Mouse (Mus musculus): ENCODE measurements around the gene Serpinb2. TPM values are rescaled to one million over a fixed set of nuclear protein-coding genes. Genes with fewer than 3 reads are reported as not detected.

Serpinb2 gene
- polyA plus RNA-seq, 1 experiment from 2014 or later = 0.18 TPM

DNA sequence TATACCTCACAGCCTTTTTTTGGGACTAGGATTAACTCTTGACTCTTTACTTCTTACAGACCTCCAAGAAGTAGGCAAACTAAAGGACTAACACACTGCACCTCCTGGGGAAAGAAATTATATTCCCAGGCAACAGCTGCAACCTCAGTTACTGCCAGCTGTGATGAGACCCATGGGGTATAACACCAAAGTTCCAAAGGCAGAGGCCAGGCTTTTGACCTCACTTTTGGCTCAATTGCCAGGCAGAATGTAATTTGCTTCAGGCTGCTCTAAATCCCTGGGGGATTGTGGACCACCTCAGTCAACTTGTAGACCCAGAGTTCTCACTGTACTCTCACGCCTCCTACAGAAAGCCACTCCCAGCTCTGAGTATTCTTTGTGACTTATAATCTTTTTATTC is 26.2 kb downstream of the Serpinb2 start:
- Histone ChIP-seq H3K9me3 (replicated peaks; ENCODE audit: control insufficient read depth, low read length) (no peaks in the 10 kb centered on the region), H3K27ac (replicated peaks; ENCODE audit: low read depth, low read length) (no peak overlapping the region), H3K36me3 (replicated peaks; ENCODE audit: control insufficient read depth, insufficient read depth, low read depth, low read length) (no peaks in the 10 kb centered on the region), H3K9ac (replicated peaks; ENCODE audit: low read length) (no peak overlapping the region), H3K4me3 (ENCODE audit: low read depth, low read length) (no peak overlapping the region), H3K27me3 (ENCODE audit: control insufficient read depth, insufficient read depth, low read length) (no peaks in the 10 kb centered on the region), H3K4me2 (ENCODE audit: low read depth, low read length) (no peak overlapping the region), H3K4me1 (ENCODE audit: control insufficient read depth, insufficient read depth, low read length) (no peaks in the 10 kb centered on the region)
- DNase-seq (ENCODE audit: low spot score) = no peak
- 54% methylated on average over 1 of the region's 1 CpGs for WGBS
- ATAC-seq (replicated peaks; ENCODE audit: insufficient number of reproducible peaks, low FRiP score, low TSS enrichment, low read depth) = no peak

DNA sequence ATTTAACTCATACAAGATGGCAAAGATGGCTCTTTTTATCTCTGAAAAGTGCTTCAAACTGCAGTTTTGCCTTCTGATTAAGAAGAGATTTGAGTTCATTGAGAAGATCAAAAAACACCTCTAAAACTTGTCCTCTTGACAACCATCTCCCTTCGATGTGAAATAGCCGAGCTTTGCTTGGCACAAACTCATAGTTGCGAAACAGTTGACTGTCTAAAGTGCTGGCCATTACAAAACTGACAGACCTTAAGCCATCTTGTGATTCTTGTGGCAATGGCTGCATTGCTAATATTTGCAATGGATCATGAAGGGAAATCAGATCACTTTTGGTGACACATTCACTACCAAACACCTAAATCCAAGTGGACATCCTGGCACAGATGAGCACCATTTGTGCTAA is 48.3 kb downstream of the Serpinb2 start:
- no peaks in the 10 kb centered on the region for H3K4me1 ChIP-seq (ENCODE audit: control insufficient read depth, insufficient read depth, low read length)
- no peaks in the 10 kb centered on the region for H3K27me3 ChIP-seq (ENCODE audit: control insufficient read depth, insufficient read depth, low read length)
- no peak for ATAC-seq (replicated peaks; ENCODE audit: insufficient number of reproducible peaks, low FRiP score, low TSS enrichment, low read depth)
- no peak overlapping the region for H3K4me3 ChIP-seq (ENCODE audit: low read depth, low read length)
- no peak overlapping the region for H3K9ac ChIP-seq (replicated peaks; ENCODE audit: low read length)
- WGBS = 90% methylated on average over 3 of the region's 3 CpGs
- H3K36me3 ChIP-seq (replicated peaks; ENCODE audit: control insufficient read depth, insufficient read depth, low read depth, low read length) = no peaks in the 10 kb centered on the region
- H3K27ac ChIP-seq (replicated peaks; ENCODE audit: low read depth, low read length) = no peak overlapping the region
- no peak for DNase-seq (ENCODE audit: low spot score)
- no peaks in the 10 kb centered on the region for H3K9me3 ChIP-seq (replicated peaks; ENCODE audit: control insufficient read depth, low read length)
- H3K4me2 ChIP-seq (ENCODE audit: low read depth, low read length) = no peak overlapping the region

DNA sequence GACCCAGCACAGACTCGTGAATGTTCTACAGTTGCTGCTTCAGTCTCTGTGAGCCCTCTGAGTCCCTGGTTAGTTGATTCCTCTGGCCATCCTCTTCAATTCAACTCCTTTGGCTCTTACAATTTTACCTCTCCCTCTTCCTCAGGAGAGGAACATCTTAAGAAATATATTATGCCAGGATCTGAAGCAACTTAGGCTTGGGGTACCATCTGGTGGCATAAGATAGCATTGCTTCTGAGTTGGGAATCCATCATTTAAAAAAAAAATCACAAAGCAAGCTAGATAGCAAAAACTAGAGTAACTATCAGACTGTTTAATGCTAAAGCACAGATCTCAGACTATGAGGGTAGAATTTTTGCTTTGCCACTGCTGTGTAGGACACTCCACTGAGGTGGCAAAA is 50.9 kb downstream of the Serpinb2 start:
- no peak overlapping the region for H3K9ac ChIP-seq (replicated peaks; ENCODE audit: low read length)
- no peak overlapping the region for H3K4me2 ChIP-seq (ENCODE audit: low read depth, low read length)
- H3K4me1 ChIP-seq (ENCODE audit: control insufficient read depth, insufficient read depth, low read length) = no peaks in the 10 kb centered on the region
- no peaks in the 10 kb centered on the region for H3K36me3 ChIP-seq (replicated peaks; ENCODE audit: control insufficient read depth, insufficient read depth, low read depth, low read length)
- no peaks in the 10 kb centered on the region for H3K27me3 ChIP-seq (ENCODE audit: control insufficient read depth, insufficient read depth, low read length)
- DNase-seq (ENCODE audit: low spot score) = no peak
- ATAC-seq (replicated peaks; ENCODE audit: insufficient number of reproducible peaks, low FRiP score, low TSS enrichment, low read depth) = no peak
- 83% methylated on average over 1 of the region's 1 CpGs for WGBS
- H3K9me3 ChIP-seq (replicated peaks; ENCODE audit: control insufficient read depth, low read length) = no peaks in the 10 kb centered on the region
- no peak overlapping the region for H3K4me3 ChIP-seq (ENCODE audit: low read depth, low read length)
- H3K27ac ChIP-seq (replicated peaks; ENCODE audit: low read depth, low read length) = no peak overlapping the region

DNA sequence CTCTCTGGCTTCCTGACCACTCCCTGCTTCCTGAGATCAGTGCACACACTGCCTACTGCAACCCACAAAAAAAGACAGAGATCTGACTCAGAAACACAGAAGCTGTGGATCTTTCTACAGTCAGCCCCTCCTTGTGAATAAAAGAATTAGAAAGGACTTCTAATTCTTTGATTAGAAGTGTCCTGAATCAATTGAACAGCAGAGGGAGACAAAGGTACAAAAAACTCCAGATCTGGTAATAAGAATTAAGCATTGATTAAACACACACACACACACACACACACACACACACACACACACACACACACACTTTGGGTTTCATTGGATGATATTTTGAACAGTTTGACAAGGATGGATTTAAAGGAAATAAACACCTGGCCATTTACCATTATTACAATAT is 54.4 kb downstream of the Serpinb2 start:
- Histone ChIP-seq H3K36me3 (replicated peaks; ENCODE audit: control insufficient read depth, insufficient read depth, low read depth, low read length) (no peaks in the 10 kb centered on the region), H3K9me3 (replicated peaks; ENCODE audit: control insufficient read depth, low read length) (no peaks in the 10 kb centered on the region), H3K4me1 (ENCODE audit: control insufficient read depth, insufficient read depth, low read length) (no peaks in the 10 kb centered on the region), H3K9ac (replicated peaks; ENCODE audit: low read length) (no peak overlapping the region), H3K27me3 (ENCODE audit: control insufficient read depth, insufficient read depth, low read length) (no peaks in the 10 kb centered on the region), H3K4me2 (ENCODE audit: low read depth, low read length) (no peak overlapping the region), H3K27ac (replicated peaks; ENCODE audit: low read depth, low read length) (no peak overlapping the region), H3K4me3 (ENCODE audit: low read depth, low read length) (no peak overlapping the region)
- DNase-seq (ENCODE audit: low spot score) = no peak
- ATAC-seq (replicated peaks; ENCODE audit: insufficient number of reproducible peaks, low FRiP score, low TSS enrichment, low read depth) = no peak

DNA sequence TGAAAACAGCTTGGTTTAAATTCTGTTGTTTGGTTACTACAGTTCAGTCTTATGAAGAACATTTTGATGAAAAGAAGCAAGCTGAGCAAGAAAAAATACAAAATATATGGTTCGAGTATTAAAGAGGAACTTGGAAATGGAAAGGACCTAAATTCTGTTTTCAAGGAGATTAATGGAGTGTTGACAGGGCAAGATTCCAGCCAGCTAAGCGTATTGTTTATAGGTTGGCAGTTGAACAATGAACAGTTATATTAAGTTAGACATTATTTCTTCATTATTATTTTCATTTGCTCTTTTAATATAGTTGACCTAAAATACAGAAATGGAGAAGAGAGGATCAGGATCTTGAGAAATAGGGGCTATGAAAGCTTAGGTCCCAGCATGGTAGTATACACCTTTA is 64.9 kb downstream of the Serpinb2 start:
- no peak overlapping the region for H3K9ac ChIP-seq (replicated peaks; ENCODE audit: low read length)
- no peaks in the 10 kb centered on the region for H3K36me3 ChIP-seq (replicated peaks; ENCODE audit: control insufficient read depth, insufficient read depth, low read depth, low read length)
- no peak for DNase-seq (ENCODE audit: low spot score)
- WGBS = 88% methylated on average over 2 of the region's 2 CpGs
- H3K4me2 ChIP-seq (ENCODE audit: low read depth, low read length) = no peak overlapping the region
- no peak overlapping the region for H3K27ac ChIP-seq (replicated peaks; ENCODE audit: low read depth, low read length)
- H3K4me3 ChIP-seq (ENCODE audit: low read depth, low read length) = no peak overlapping the region
- no peaks in the 10 kb centered on the region for H3K4me1 ChIP-seq (ENCODE audit: control insufficient read depth, insufficient read depth, low read length)
- H3K27me3 ChIP-seq (ENCODE audit: control insufficient read depth, insufficient read depth, low read length) = no peaks in the 10 kb centered on the region
- H3K9me3 ChIP-seq (replicated peaks; ENCODE audit: control insufficient read depth, low read length) = no peaks in the 10 kb centered on the region
- ATAC-seq (replicated peaks; ENCODE audit: insufficient number of reproducible peaks, low FRiP score, low TSS enrichment, low read depth) = no peak

DNA sequence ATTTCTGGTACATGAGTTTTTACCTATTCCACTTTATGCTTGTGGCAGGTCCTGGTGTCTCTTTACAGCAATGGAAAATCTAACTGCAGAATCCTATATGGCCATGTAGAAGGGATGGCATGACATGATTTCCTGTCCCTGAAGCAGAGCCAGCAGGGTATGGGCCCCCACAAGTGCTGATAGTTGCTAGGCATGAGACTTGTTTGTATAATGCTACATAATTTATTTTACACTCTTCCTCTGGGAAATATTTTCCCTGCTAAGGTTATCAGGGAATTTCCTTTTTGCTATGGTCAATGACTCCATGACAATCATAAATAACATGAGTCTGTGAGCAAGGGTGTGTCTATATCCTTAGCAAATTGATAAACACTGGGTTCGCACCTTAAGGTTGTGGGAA is 66.3 kb downstream of the Serpinb2 start:
- WGBS = 100% methylated on average over 1 of the region's 1 CpGs
- no peak overlapping the region for H3K4me2 ChIP-seq (ENCODE audit: low read depth, low read length)
- no peak overlapping the region for H3K9ac ChIP-seq (replicated peaks; ENCODE audit: low read length)
- no peak overlapping the region for H3K27ac ChIP-seq (replicated peaks; ENCODE audit: low read depth, low read length)
- H3K36me3 ChIP-seq (replicated peaks; ENCODE audit: control insufficient read depth, insufficient read depth, low read depth, low read length) = no peaks in the 10 kb centered on the region
- ATAC-seq (replicated peaks; ENCODE audit: insufficient number of reproducible peaks, low FRiP score, low TSS enrichment, low read depth) = no peak
- no peak overlapping the region for H3K4me3 ChIP-seq (ENCODE audit: low read depth, low read length)
- no peaks in the 10 kb centered on the region for H3K27me3 ChIP-seq (ENCODE audit: control insufficient read depth, insufficient read depth, low read length)
- no peaks in the 10 kb centered on the region for H3K4me1 ChIP-seq (ENCODE audit: control insufficient read depth, insufficient read depth, low read length)
- DNase-seq (ENCODE audit: low spot score) = no peak
- H3K9me3 ChIP-seq (replicated peaks; ENCODE audit: control insufficient read depth, low read length) = no peaks in the 10 kb centered on the region

DNA sequence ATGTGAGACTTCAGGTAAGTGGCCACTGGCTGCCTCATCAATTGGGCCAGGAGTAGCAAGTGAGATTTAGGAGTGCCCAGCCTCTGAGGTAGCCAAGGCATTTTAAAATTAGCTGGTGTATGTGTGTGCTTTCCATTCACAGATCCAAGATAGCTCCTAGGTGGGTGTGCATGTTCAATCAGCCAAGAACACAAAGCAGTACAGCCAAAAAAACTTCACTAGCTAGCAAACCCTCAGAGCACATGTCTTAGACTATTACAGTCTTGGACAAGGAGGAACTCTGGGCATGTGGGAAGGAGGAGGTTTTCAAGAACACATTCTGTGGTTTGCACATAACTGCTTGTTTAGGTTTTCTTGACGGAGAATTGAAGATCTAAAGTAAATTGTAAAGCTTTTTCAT is 70.0 kb downstream of the Serpinb2 start:
- WGBS = 73% methylated on average over 1 of the region's 1 CpGs
- ATAC-seq (replicated peaks; ENCODE audit: insufficient number of reproducible peaks, low FRiP score, low TSS enrichment, low read depth) (no peak), DNase-seq (ENCODE audit: low spot score) (no peak)
- Histone ChIP-seq H3K4me2 (ENCODE audit: low read depth, low read length) (no peak overlapping the region), H3K4me3 (ENCODE audit: low read depth, low read length) (no peak overlapping the region), H3K9ac (replicated peaks; ENCODE audit: low read length) (no peak overlapping the region), H3K4me1 (ENCODE audit: control insufficient read depth, insufficient read depth, low read length) (no peaks in the 10 kb centered on the region), H3K27ac (replicated peaks; ENCODE audit: low read depth, low read length) (no peak overlapping the region), H3K27me3 (ENCODE audit: control insufficient read depth, insufficient read depth, low read length) (no peaks in the 10 kb centered on the region), H3K36me3 (replicated peaks; ENCODE audit: control insufficient read depth, insufficient read depth, low read depth, low read length) (no peaks in the 10 kb centered on the region), H3K9me3 (replicated peaks; ENCODE audit: control insufficient read depth, low read length) (no peaks in the 10 kb centered on the region)

DNA sequence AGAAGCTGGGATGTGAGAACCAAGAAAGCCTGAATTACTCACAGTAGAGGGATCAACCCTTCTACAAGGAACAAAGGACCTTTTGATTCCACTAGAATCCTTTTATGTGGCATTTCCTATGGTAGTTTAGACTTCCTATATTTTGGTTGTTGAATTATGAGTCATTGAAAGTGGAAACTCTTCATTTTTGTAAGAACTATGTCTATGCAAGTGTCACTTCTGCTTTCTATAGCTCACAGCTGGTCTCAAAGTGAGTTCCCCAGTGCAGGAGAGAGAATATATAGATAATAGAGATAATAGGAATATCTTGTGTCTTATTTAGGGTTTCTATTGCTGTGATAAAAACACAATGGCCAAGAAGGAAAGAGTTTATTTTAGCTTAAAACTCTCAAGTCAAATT is 71.7 kb downstream of the Serpinb2 start:
- no peaks in the 10 kb centered on the region for H3K9me3 ChIP-seq (replicated peaks; ENCODE audit: control insufficient read depth, low read length)
- H3K4me1 ChIP-seq (ENCODE audit: control insufficient read depth, insufficient read depth, low read length) = no peaks in the 10 kb centered on the region
- no peaks in the 10 kb centered on the region for H3K27me3 ChIP-seq (ENCODE audit: control insufficient read depth, insufficient read depth, low read length)
- H3K36me3 ChIP-seq (replicated peaks; ENCODE audit: control insufficient read depth, insufficient read depth, low read depth, low read length) = no peaks in the 10 kb centered on the region
- no peak overlapping the region for H3K27ac ChIP-seq (replicated peaks; ENCODE audit: low read depth, low read length)
- no peak overlapping the region for H3K9ac ChIP-seq (replicated peaks; ENCODE audit: low read length)
- ATAC-seq (replicated peaks; ENCODE audit: insufficient number of reproducible peaks, low FRiP score, low TSS enrichment, low read depth) (no peak), DNase-seq (ENCODE audit: low spot score) (no peak)
- H3K4me2 ChIP-seq (ENCODE audit: low read depth, low read length) = no peak overlapping the region
- no peak overlapping the region for H3K4me3 ChIP-seq (ENCODE audit: low read depth, low read length)

DNA sequence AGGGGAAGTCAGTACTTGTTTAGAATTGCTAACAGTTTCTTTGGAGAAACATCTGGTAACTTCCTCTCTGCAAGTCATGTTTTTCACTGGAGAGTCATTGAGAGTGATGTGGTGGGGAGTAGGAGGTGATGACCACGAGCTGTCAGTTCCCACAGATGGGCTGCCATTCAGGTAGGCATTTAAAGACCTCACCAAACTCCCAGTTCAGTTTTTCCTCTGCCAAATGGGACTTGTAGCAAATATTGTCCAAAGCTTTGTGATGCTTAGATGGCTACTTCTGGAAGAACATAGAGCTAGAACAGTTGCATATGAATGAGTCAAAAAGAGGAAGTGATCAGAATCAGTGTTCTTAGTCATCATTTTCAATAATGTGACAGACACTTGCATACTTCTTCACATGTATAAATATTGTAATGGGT is 72.7 kb downstream of the Serpinb2 start:
- Histone ChIP-seq H3K4me3 (ENCODE audit: low read depth, low read length) (no peak overlapping the region), H3K9ac (replicated peaks; ENCODE audit: low read length) (no peak overlapping the region), H3K27ac (replicated peaks; ENCODE audit: low read depth, low read length) (no peak overlapping the region), H3K36me3 (replicated peaks; ENCODE audit: control insufficient read depth, insufficient read depth, low read depth, low read length) (no peaks in the 10 kb centered on the region), H3K4me1 (ENCODE audit: control insufficient read depth, insufficient read depth, low read length) (no peaks in the 10 kb centered on the region), H3K9me3 (replicated peaks; ENCODE audit: control insufficient read depth, low read length) (no peaks in the 10 kb centered on the region), H3K4me2 (ENCODE audit: low read depth, low read length) (no peak overlapping the region), H3K27me3 (ENCODE audit: control insufficient read depth, insufficient read depth, low read length) (no peaks in the 10 kb centered on the region)
- no peak for ATAC-seq (replicated peaks; ENCODE audit: insufficient number of reproducible peaks, low FRiP score, low TSS enrichment, low read depth)
- no peak for DNase-seq (ENCODE audit: low spot score)
- 57% methylated on average over 1 of the region's 1 CpGs for WGBS
